Mouse (Mus musculus): ENCODE data around the gene Stat3. TPM values are rescaled to one million over a fixed set of nuclear protein-coding genes. Genes with fewer than 3 reads are reported as not detected.

The Stat3 gene
- polyA plus RNA-seq, 1 experiment from 2014 or later: 43.5 TPM

DNA sequence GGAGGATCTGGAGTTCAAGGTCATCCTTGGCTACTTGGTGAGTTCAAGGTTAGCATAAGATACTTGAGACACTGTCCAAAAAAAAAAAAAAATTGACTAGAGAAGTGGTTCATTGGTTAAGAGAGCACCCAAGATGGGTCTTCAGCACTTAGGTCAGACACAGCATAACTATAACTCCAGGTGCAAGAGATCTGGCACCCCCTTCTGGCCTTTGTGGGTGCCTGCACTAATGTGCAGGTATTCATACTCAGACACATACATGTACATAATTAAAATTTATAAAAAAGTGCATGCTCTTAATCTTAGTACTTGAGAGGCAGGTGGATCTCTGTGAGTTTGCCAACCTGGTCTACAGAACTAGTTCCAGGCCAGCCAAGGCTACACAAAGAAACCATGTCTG lies 8.2 kb upstream of the Stat3 start:
- no peaks in the 10 kb centered on the region for H3K9me3 ChIP-seq (ENCODE audit: control insufficient read depth, low read depth, low read length)
- no peak overlapping the region for H3K27ac ChIP-seq (ENCODE audit: low read length)
- no peak overlapping the region for H3K4me3 ChIP-seq (ENCODE audit: low read depth, low read length)
- no peak overlapping the region for H3K9ac ChIP-seq (replicated peaks; ENCODE audit: low read depth, low read length)
- no peak for ATAC-seq (ENCODE audit: insufficient number of reproducible peaks, insufficient read depth, low FRiP score, low read depth)
- no peaks in the 10 kb centered on the region for H3K27me3 ChIP-seq (ENCODE audit: control insufficient read depth, insufficient read depth, low read length)
- no peaks in the 10 kb centered on the region for H3K36me3 ChIP-seq (ENCODE audit: control insufficient read depth, insufficient read depth, low read length)
- H3K4me2 ChIP-seq (replicated peaks; ENCODE audit: low read depth, low read length): no peak overlapping the region
- peaks cover 7% of the 10 kb centered on the region; the same call in 1 of the 2 replicates for H3K4me1 ChIP-seq (ENCODE audit: control insufficient read depth, insufficient read depth, low read length)

DNA sequence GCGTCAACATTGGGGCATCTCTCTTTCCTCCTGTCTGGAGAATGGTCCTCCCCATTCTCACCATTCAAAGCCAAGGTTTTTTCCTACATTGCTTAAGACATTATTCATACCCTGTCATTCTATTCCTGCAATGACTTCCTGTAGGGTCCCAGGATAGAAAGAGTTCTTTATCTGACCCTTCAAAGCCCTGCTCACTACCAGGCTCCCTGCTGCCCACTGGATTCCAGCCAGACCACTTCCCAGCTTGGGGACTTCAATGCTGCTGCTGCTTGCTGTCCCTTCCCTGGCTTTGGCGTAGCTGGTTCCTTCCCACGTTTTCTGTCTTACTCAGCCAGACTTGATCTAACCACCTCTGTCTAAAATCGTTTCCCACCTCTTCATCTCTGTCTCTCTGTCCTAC lies 7.5 kb upstream of the Stat3 start:
- Histone ChIP-seq H3K36me3 (ENCODE audit: control insufficient read depth, insufficient read depth, low read length) (no peaks in the 10 kb centered on the region), H3K9ac (replicated peaks; ENCODE audit: low read depth, low read length) (no peak overlapping the region), H3K9me3 (ENCODE audit: control insufficient read depth, low read depth, low read length) (no peaks in the 10 kb centered on the region), H3K4me2 (replicated peaks; ENCODE audit: low read depth, low read length) (no peak overlapping the region), H3K4me1 (ENCODE audit: control insufficient read depth, insufficient read depth, low read length) (peaks cover under 1% of the 10 kb centered on the region; the same call in 1 of the 2 replicates), H3K27ac (ENCODE audit: low read length) (no peak overlapping the region), H3K27me3 (ENCODE audit: control insufficient read depth, insufficient read depth, low read length) (no peaks in the 10 kb centered on the region), H3K4me3 (ENCODE audit: low read depth, low read length) (no peak overlapping the region)
- no peak for ATAC-seq (ENCODE audit: insufficient number of reproducible peaks, insufficient read depth, low FRiP score, low read depth)
- 44% methylated on average over 4 of the region's 4 CpGs for WGBS

DNA sequence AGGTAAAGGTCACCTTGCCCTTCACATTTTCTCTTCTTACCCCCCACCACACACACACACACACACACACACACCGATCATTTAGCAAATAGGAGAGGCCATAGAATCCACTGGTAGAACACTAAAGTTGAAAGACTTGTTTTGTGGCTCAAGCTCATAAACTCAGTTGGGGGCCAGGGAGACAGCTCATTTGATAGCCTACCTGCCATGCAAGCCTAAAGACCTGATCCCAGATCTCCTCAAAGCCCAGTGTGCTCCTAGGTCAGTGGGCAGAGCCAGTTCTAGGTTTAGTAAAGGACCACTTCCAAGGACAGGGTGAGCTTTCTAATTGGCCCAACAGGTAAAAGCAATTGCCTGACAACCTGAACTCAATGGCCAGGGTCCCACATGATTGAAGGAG lies 3.0 kb upstream of the Stat3 start:
- no peak for ATAC-seq (ENCODE audit: insufficient number of reproducible peaks, insufficient read depth, low FRiP score, low read depth)
- H3K27me3 ChIP-seq (ENCODE audit: control insufficient read depth, insufficient read depth, low read length): no peaks in the 10 kb centered on the region
- H3K4me2 ChIP-seq (replicated peaks; ENCODE audit: low read depth, low read length): no peak overlapping the region
- no peaks in the 10 kb centered on the region for H3K9me3 ChIP-seq (ENCODE audit: control insufficient read depth, low read depth, low read length)
- peaks cover 3% of the 10 kb centered on the region; the same call in 1 of the 2 replicates for H3K4me1 ChIP-seq (ENCODE audit: control insufficient read depth, insufficient read depth, low read length)
- 65% methylated on average over 1 of the region's 1 CpGs for WGBS
- H3K4me3 ChIP-seq (ENCODE audit: low read depth, low read length): no peak overlapping the region
- H3K36me3 ChIP-seq (ENCODE audit: control insufficient read depth, insufficient read depth, low read length): no peaks in the 10 kb centered on the region
- H3K27ac ChIP-seq (ENCODE audit: low read length): no peak overlapping the region
- H3K9ac ChIP-seq (replicated peaks; ENCODE audit: low read depth, low read length): no peak overlapping the region

DNA sequence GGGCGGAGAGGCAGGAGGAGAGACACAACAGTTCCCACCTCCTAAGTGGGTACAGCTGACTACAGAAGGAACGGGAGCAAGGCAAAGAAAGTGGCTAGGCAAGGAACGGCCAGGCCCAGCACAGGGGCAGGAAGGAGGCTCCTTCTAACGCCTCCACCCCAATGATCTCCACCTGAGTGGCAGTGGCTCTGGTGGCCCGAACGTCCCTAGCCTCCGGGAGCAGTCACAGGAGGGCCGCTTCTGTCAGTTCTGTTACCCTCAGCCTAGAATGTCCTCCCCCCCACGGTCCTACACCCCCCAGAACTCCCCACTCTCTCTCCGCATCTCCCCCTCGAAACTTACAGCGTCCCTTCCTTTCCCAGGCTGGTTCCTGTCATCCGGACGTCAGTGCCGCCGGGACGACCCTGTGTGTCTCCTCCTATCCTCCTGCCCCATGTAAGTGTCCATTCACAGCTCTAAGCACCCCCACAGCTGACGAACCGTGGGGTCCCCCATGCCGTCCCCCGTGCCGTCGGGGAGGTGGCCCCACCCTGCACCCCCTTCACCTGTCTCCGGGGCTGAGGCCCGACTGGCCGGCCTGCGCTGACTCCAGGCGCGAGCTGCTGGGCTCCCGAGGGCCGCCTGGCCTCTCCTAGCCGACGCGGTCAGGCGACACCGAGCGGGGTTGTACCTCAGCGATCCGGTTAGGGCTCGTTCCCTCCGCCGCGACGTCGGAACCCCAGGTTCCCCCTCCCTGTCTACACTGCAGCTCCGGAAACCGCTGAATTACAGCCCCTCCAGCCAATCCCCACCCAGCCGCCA lies 429 bp downstream of the Stat3 start:
- Histone ChIP-seq H3K9ac (replicated peaks; ENCODE audit: low read depth, low read length) (peak overlapping the region; percentile 77), H3K27me3 (ENCODE audit: control insufficient read depth, insufficient read depth, low read length) (no peaks in the 10 kb centered on the region), H3K4me1 (ENCODE audit: control insufficient read depth, insufficient read depth, low read length) (peaks cover 3% of the 10 kb centered on the region; the same call in 1 of the 2 replicates), H3K36me3 (ENCODE audit: control insufficient read depth, insufficient read depth, low read length) (no peaks in the 10 kb centered on the region), H3K27ac (ENCODE audit: low read length) (peak overlapping the region; percentile 86; the same call in 1 of the 2 replicates), H3K9me3 (ENCODE audit: control insufficient read depth, low read depth, low read length) (no peaks in the 10 kb centered on the region), H3K4me2 (replicated peaks; ENCODE audit: low read depth, low read length) (peak overlapping the region; percentile 83), H3K4me3 (ENCODE audit: low read depth, low read length) (peak overlapping the region; percentile 96)
- ATAC-seq (ENCODE audit: insufficient number of reproducible peaks, insufficient read depth, low FRiP score, low read depth): peak; percentile 37; the same call in 1 of the 2 replicates
- under 1% methylated on average over 47 of the region's 48 CpGs for WGBS

DNA sequence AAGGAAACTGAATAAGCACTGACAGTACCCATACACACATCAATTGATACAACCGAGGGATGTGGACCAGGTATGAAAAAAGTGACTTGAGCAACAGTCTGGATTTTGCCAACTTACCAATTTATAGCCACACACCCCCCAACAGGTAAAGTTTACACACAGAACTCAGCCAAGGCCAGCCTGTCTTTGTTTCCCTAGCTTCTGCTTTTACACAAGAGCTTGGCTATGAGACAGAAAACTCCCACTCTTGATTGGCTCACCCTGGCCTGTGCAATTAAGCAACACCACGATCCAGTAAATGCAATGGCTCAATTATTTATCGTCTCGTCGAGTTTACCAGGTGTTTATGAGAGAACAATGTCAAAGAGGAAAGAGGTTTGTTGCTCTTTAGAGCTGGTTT lies 1.2 kb downstream of the Stat3 start:
- WGBS: 24% methylated on average over 5 of the region's 5 CpGs
- Histone ChIP-seq H3K36me3 (ENCODE audit: control insufficient read depth, insufficient read depth, low read length) (no peaks in the 10 kb centered on the region), H3K4me1 (ENCODE audit: control insufficient read depth, insufficient read depth, low read length) (peaks cover 3% of the 10 kb centered on the region; the same call in 1 of the 2 replicates), H3K4me3 (ENCODE audit: low read depth, low read length) (peak overlapping the region; percentile 96; the same call in 1 of the 2 replicates), H3K27ac (ENCODE audit: low read length) (no peak overlapping the region), H3K4me2 (replicated peaks; ENCODE audit: low read depth, low read length) (peak overlapping the region; percentile 83), H3K27me3 (ENCODE audit: control insufficient read depth, insufficient read depth, low read length) (no peaks in the 10 kb centered on the region), H3K9ac (replicated peaks; ENCODE audit: low read depth, low read length) (no peak overlapping the region; the same call in 1 of the 2 replicates), H3K9me3 (ENCODE audit: control insufficient read depth, low read depth, low read length) (no peaks in the 10 kb centered on the region)
- no peak for ATAC-seq (ENCODE audit: insufficient number of reproducible peaks, insufficient read depth, low FRiP score, low read depth)

DNA sequence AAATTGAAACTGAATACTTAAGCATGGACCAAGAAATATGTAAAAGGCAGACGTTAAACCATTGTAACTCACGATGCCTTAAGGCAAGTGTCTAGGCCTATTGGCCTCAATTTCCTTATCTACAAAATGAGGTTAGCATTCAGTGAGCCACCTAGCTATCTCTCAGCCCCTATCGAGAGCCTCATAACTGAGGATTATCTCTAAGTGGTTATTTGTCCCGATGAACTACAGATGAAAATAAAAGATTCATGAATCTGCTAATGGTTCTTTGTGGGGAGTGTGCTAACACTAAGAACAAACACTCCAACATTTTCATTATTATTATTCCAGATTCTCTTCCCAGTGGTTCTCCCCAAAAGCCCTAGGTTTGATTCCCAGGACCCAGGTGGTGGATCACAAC lies 2.0 kb downstream of the Stat3 start:
- Histone ChIP-seq H3K4me3 (ENCODE audit: low read depth, low read length) (no peak overlapping the region), H3K36me3 (ENCODE audit: control insufficient read depth, insufficient read depth, low read length) (no peaks in the 10 kb centered on the region), H3K9ac (replicated peaks; ENCODE audit: low read depth, low read length) (no peak overlapping the region), H3K27ac (ENCODE audit: low read length) (no peak overlapping the region), H3K4me1 (ENCODE audit: control insufficient read depth, insufficient read depth, low read length) (peaks cover 3% of the 10 kb centered on the region; the same call in 1 of the 2 replicates), H3K4me2 (replicated peaks; ENCODE audit: low read depth, low read length) (no peak overlapping the region), H3K9me3 (ENCODE audit: control insufficient read depth, low read depth, low read length) (no peaks in the 10 kb centered on the region), H3K27me3 (ENCODE audit: control insufficient read depth, insufficient read depth, low read length) (no peaks in the 10 kb centered on the region)
- no peak for ATAC-seq (ENCODE audit: insufficient number of reproducible peaks, insufficient read depth, low FRiP score, low read depth)
- 68% methylated on average over 4 of the region's 4 CpGs for WGBS

DNA sequence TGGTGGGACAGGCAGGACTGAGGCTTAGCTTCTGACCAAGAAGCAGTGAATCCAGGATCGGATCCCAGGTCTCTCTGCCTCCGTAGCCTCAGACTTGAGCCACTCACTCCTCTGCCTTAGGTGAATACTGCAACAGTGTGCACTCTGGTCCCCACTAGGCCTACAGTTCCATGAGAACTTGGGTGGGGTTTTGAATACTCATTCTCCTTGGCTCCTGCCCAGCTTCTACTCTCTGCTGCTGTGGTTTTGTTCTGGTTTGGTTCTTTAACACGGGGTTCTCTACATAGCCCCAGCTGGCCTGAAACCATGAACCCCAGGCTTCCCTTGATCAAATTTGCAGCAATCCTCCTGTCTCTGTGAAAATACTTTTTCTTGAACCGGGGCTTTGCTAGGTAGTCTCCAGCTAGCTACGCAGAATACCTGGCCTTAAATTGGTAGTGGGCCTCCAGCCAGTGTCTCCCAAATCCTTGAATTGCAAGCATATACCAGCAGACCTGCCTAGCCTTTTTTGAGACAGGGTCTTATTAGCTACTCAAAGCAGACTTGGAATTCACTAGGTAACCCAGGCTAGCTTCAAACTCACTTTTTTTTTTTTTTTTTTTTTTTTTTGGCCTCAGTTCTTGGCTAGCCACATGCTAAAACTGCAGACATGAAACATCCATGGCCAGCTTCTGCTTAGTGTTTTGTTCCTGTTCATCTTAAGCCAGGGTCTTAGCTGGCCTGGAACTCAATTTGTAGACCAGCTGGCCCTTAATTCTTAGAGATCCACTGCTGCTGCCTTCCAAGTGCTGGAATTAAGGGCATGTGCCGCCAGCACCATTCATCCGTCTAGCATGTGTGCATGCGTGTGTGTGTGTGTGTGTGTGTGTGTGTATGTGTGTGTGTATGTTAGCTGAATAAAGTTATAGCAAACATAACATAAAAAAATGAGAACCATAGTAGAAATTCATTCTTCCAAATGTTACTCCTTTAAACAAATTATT lies 3.7 kb downstream of the Stat3 start:
- 83% methylated on average over 8 of the region's 8 CpGs for WGBS
- Histone ChIP-seq H3K9me3 (ENCODE audit: control insufficient read depth, low read depth, low read length) (no peaks in the 10 kb centered on the region), H3K4me3 (ENCODE audit: low read depth, low read length) (no peak overlapping the region), H3K9ac (replicated peaks; ENCODE audit: low read depth, low read length) (no peak overlapping the region), H3K4me1 (ENCODE audit: control insufficient read depth, insufficient read depth, low read length) (peaks cover 9% of the 10 kb centered on the region; the same call in 1 of the 2 replicates), H3K4me2 (replicated peaks; ENCODE audit: low read depth, low read length) (no peak overlapping the region), H3K27ac (ENCODE audit: low read length) (no peak overlapping the region), H3K27me3 (ENCODE audit: control insufficient read depth, insufficient read depth, low read length) (no peaks in the 10 kb centered on the region), H3K36me3 (ENCODE audit: control insufficient read depth, insufficient read depth, low read length) (no peaks in the 10 kb centered on the region)
- no peak for ATAC-seq (ENCODE audit: insufficient number of reproducible peaks, insufficient read depth, low FRiP score, low read depth)

DNA sequence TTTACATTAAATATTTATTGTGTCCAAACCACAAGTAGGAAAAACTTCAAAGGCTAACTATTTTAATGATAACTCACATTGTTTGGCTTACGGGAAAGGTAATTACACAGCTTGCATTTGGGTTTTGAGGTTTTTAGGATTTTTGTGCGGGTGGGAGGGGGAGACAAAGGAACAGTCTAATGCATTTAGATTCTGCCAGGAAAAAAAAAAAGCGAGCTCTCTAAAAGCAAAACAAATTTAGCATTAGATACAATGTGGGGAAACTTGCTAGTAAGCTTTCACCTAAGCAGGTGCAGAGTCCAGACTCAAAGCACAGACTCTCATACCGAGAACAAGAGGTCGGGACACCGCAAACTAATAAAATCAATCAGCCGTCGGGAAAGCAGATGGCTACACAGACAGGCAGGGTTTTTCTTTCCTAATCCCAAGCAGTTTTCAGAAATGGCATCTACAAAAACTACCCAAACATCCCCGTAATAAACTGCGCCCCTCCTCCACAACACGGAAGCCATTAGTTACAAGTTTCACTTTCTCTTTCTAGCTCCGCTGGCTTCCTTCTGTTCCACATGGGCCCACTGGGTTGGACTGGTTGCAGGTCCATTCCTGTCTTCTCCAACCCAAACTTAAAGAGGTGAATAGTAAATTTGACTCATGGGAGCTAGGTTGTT lies 8.0 kb downstream of the Stat3 start:
- H3K4me3 ChIP-seq (ENCODE audit: low read depth, low read length): peak overlapping the region; percentile 16
- peak overlapping the region; percentile 18; the same call in 1 of the 2 replicates for H3K9ac ChIP-seq (replicated peaks; ENCODE audit: low read depth, low read length)
- no peak overlapping the region for H3K27ac ChIP-seq (ENCODE audit: low read length)
- peak overlapping the region; percentile 37 for H3K4me2 ChIP-seq (replicated peaks; ENCODE audit: low read depth, low read length)
- 47% methylated on average over 12 of the region's 12 CpGs for WGBS
- no peak for ATAC-seq (ENCODE audit: insufficient number of reproducible peaks, insufficient read depth, low FRiP score, low read depth)
- no peaks in the 10 kb centered on the region for H3K27me3 ChIP-seq (ENCODE audit: control insufficient read depth, insufficient read depth, low read length)
- H3K4me1 ChIP-seq (ENCODE audit: control insufficient read depth, insufficient read depth, low read length): peaks cover 5% of the 10 kb centered on the region; the same call in 1 of the 2 replicates
- H3K36me3 ChIP-seq (ENCODE audit: control insufficient read depth, insufficient read depth, low read length): no peaks in the 10 kb centered on the region
- no peaks in the 10 kb centered on the region for H3K9me3 ChIP-seq (ENCODE audit: control insufficient read depth, low read depth, low read length)

Data from stomach, embryonic 14.5 days (tissue).